Mouse (Mus musculus): Measurements from ENCODE around the gene Dck. TPM values are rescaled to one million over a fixed set of nuclear protein-coding genes. Genes with fewer than 3 reads are reported as not detected.

The Dck gene
- 6.6 TPM for polyA plus RNA-seq (2014; fragmentation: Illumina TruSeq; extraction: RNeasy Lipid Tissue Mini Kit (QIAGEN cat#74804); ENCODE audit: low read depth, low replicate concordance)

GRCm38 (mm10) chr5:88764987-88765481 lies at the start of gene Dck:
Gene Dck (plus strand): TSS chr5:88764996.

DNA sequence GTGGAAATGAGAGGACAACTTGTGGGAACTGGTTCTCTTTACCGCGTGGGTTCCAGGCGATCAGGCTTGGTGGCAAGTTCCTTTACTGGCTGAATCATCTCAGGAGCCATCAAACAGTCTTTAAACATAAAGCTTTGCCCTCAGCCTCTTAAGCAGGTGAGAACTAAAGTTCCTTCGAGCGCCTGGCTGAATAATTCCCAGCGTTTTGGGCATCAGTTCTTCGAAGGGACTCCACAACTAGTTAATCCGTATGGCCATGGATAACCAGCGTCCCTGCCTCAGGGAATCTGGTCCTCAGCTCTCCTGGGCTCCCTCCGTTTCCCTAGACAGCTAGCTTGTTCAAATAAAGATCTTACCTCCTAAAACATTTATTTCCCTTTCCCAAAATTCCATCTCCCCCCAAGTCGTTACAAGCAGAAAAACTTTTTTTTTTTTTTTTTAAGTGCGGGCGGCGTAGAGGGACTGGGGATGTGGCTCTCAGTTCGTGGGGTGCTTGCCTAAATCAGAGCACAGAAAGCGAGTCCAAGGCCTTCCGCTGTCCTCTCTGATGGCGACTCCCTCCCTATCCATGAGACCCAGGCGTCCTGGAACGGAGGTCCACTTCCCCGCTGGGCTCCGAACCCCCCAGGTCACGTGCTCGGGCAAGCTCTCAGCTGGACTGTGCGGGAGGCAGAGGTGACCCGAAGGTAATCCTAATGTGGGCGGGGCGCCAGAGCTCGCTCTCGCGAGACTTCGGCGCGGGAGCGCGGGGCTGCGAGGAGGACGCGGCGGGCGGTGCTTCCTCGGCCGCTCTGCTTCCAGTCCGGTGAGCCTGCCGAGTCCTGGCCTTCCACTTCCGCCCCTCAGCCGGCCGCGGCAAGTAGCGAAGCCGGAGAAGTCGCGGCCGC lies 44.4 kb upstream of the Dck start, which contains the start of gene Mob1b:
Mob1b (plus strand) TSS at position 740 of the 887 bp plus-strand sequence.

Other genes with a start within 250 kb of the Dck start
- gene Jchain, start 237.1 kb upstream of the Dck start, polyA plus RNA-seq (2014; fragmentation: Illumina TruSeq; extraction: RNeasy Lipid Tissue Mini Kit (QIAGEN cat#74804); ENCODE audit: low read depth, low replicate concordance) = 2.1 TPM
- gene Utp3, start 210.5 kb upstream of the Dck start, polyA plus RNA-seq (2014; fragmentation: Illumina TruSeq; extraction: RNeasy Lipid Tissue Mini Kit (QIAGEN cat#74804); ENCODE audit: low read depth, low replicate concordance) = 38.9 TPM
- gene Rufy3, start 200.0 kb upstream of the Dck start, polyA plus RNA-seq (2014; fragmentation: Illumina TruSeq; extraction: RNeasy Lipid Tissue Mini Kit (QIAGEN cat#74804); ENCODE audit: low read depth, low replicate concordance) = 71.0 TPM
- 157 TPM for gene Grsf1, start 88.8 kb upstream of the Dck start, polyA plus RNA-seq (2014; fragmentation: Illumina TruSeq; extraction: RNeasy Lipid Tissue Mini Kit (QIAGEN cat#74804); ENCODE audit: low read depth, low replicate concordance)
- 41.4 TPM for gene Mob1b, start 44.1 kb upstream of the Dck start, polyA plus RNA-seq (2014; fragmentation: Illumina TruSeq; extraction: RNeasy Lipid Tissue Mini Kit (QIAGEN cat#74804); ENCODE audit: low read depth, low replicate concordance)
- 0.70 TPM for gene Slc4a4, start 121.8 kb downstream of the Dck start, polyA plus RNA-seq (2014; fragmentation: Illumina TruSeq; extraction: RNeasy Lipid Tissue Mini Kit (QIAGEN cat#74804); ENCODE audit: low read depth, low replicate concordance)